Mouse (Mus musculus) WW6 (cell line): ENCODE results near the gene Ttc8.

Source experiments
- DNase-seq: peaks from one replicate; pipeline ENCODE4 v3.0.0-alpha.2; 2013; ENCODE audit warnings: low read depth, low spot score

Gene Ttc8

GRCm38 (mm10) chr12:99028665-99029064 is 108.3 kb downstream of the Ttc8 start:
- no peak for DNase-seq

GRCm38 (mm10) chr12:99030022-99030421 is 109.6 kb downstream of the Ttc8 start:
- no peak for DNase-seq
